Mouse (Mus musculus) heart, postnatal 0 days (tissue): ENCODE results near the gene Nrl.

Experiments
- CTCF ChIP-seq: IDR thresholded peaks from 2 replicates; pipeline ENCODE4 v1.5.1; 2016; ENCODE audit warnings: antibody characterized with exemption, control low read depth, low read depth
- EP300 ChIP-seq: IDR thresholded peaks from 2 replicates; pipeline ENCODE4 v1.6.1; 2016; ENCODE audit warnings: antibody characterized with exemption, low read depth

- no peak for TF ChIP-seq CTCF
- TF ChIP-seq EP300: no peak
Observed at GRCm38 (mm10) chr14:55511037-55511436, 13.7 kb downstream of the Nrl start.
